Mouse (Mus musculus): Measurements from ENCODE around the gene Cd6. TPM values are rescaled to one million over a fixed set of nuclear protein-coding genes. Genes with fewer than 3 reads are reported as not detected.

Gene Cd6
- total RNA-seq (2023), result 312 TPM

DNA sequence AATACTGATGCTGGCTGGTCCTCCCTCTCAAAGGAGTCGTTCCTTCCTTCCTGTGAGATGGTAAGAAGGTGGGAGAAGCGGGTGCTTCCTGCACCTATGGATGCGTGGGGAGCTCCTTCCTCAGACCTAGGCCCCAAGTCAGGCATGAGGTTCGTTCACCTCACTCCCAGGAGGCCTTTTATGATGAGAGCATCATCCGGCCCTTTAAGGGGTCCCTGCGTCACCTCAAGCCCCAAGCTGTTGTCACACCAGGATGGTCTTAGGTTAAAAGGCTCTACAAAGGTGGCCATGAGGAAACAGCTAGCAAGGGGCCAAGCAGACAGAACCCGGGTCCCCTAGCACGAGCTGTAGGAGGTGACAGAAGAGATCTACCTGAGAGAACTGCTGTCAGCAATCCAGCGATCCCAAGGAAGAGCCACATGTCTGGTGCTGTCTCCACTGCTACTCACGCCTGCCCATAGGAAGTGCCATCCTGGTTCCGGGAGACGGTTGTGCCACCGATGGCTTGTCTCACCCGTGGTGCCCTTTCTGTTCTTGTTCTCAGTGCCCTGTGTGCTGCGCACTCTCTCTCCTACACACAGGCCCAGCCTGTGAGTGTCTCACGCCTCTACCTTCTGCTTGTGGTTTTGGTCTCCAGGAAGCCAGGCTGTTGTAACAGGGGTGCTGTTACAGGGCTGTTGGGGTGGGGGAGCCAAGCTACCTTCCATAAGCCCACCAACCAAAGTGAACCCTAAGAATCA lies at the start of gene Cd6:
Gene Cd6 (minus strand): TSS at position 623 of the 740 bp plus-strand sequence.

DNA sequence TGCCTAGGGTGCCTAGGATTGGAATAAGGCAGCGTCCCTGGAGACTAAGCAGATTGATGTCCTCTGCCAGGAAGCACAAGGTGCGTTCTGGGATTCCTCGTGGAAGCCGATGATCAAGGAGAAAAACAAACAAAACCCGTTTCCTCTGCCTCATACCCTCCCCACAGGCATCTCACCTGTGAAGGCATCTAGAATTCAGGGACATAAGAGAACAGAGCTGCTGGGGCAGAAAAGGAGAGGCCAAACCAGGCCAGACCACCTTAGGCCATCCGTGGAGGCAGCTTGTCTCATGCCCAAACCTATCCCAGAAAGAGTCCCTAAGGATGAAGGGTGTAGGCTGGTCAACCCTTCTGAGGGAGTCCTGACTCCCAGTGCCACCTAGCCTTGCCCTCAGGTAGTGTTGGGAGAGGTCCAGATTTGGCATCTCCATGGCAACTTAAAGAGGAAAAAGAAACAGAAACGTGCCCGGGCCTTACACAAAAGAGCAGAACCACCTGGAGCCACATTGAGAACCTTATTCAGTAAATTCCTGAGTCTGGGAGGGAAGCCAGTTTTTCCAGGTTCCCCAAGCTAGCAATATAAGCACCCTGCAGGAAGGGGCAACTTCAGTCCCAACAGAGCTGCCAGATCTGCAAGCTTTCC lies 40.1 kb upstream of the Cd6 start, which contains the start of gene Tmem132a:
Gene Tmem132a (minus strand): TSS at position 55 of the 642 bp plus-strand sequence.

DNA sequence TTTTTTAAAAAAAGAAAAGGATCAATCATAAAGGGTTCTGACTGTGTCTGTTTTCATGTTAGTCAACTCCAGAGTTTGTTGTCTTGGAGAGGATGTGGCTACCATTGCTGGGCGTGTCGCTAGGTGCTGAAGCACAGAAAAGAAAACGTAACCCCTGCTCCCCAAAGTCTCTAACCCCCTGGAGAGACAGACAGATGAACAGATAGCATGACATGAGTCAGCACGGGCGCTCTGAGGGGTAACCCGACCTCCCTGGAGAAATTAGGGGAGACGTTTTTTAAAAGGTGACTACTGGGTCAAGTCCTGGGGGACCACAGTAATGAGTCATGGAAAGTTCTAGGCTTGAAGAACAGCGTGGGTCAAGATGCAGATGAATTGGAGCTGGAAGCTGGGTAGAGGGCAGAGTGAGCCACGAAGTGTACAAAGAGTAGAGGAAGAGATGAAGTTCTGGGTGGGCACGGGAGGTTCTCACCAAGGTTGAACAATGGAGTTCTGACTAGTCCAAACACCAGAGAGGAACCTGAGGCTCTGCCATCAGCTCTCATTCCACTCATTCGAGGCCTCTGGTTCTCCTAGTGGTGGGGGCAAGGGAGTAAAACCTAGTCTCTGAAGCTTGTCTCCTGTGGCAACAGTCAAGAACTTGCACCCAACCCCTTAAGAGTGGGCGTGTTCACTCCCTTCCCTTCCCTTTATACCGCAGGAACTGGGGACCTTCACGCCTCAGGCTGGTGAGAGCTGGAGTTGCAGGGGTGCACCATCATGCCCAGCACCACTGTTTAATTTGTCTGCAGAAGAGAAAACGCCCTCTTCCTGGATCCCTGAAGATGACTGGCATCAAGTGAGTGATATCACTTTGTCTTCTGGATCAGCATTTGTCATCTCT lies 9.4 kb upstream of the Cd6 start, which contains the start of gene Slc15a3:
Gene Slc15a3 (plus strand): TSS at position 718 of the 883 bp plus-strand sequence.

Other genes with a start within 250 kb of the Cd6 start
- 229 TPM for gene Ddb1, start 224.7 kb downstream of the Cd6 start, total RNA-seq (2023)
- gene Tkfc, start 224.4 kb downstream of the Cd6 start, total RNA-seq (2023), result 6.8 TPM
- gene Vwce, start 195.8 kb downstream of the Cd6 start, total RNA-seq (2023), result 7.2 TPM
- gene Pga5, start 152.0 kb downstream of the Cd6 start, total RNA-seq (2023), result not detected
- 19.2 TPM for gene Vps37c, start 141.3 kb downstream of the Cd6 start, total RNA-seq (2023)
- 323 TPM for gene Cd5, start 91.1 kb downstream of the Cd6 start, total RNA-seq (2023)
- 4.9 TPM for gene Slc15a3, start 9.7 kb upstream of the Cd6 start, total RNA-seq (2023)
- gene Tmem132a, start 39.9 kb upstream of the Cd6 start, total RNA-seq (2023), result 0.15 TPM
- 24.1 TPM for gene Tmem109, start 51.9 kb upstream of the Cd6 start, total RNA-seq (2023)
- gene Prpf19, start 65.2 kb upstream of the Cd6 start, total RNA-seq (2023), result 111 TPM
- gene Zp1, start 90.6 kb upstream of the Cd6 start, total RNA-seq (2023), result not detected
- gene Ptgdr2, start 107.1 kb upstream of the Cd6 start, total RNA-seq (2023), result not detected
- 22.2 TPM for gene Ccdc86, start 119.2 kb upstream of the Cd6 start, total RNA-seq (2023)
- not detected for gene Ms4a10, start 144.6 kb upstream of the Cd6 start, total RNA-seq (2023)
- not detected for gene Ms4a15, start 163.2 kb upstream of the Cd6 start, total RNA-seq (2023)
- not detected for gene Ms4a18, start 188.0 kb upstream of the Cd6 start, total RNA-seq (2023)